Mouse (Mus musculus): ENCODE measurements at regions not wholly inside any gene's neighbourhood (a gene's known extent, or its start where the extent isn't known, plus 50 kb on each side); places are given as distances from the start of the nearest gene placed in this dataset.

DNA sequence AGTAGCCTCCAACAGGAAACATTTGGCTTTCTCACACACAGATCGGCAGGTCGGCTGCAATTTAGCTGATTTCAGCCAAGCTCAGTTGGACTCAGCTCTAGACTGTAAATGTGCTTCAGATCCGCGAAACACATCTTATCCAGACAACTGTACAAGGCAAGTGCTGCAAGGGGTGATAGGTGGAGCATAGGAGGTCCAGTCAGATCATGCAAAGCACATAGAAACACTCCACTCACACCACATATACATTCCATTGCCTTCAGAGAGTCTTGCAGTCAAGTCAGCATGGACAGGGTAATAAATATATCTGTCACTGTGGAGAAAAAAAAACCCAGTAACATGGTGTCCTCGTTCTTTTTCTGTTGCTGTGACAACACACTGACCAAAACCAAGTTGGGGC lies 160.3 kb downstream of the H2al1j start:
- no peak for DNase-seq (ENCODE audit: low spot score)

DNA sequence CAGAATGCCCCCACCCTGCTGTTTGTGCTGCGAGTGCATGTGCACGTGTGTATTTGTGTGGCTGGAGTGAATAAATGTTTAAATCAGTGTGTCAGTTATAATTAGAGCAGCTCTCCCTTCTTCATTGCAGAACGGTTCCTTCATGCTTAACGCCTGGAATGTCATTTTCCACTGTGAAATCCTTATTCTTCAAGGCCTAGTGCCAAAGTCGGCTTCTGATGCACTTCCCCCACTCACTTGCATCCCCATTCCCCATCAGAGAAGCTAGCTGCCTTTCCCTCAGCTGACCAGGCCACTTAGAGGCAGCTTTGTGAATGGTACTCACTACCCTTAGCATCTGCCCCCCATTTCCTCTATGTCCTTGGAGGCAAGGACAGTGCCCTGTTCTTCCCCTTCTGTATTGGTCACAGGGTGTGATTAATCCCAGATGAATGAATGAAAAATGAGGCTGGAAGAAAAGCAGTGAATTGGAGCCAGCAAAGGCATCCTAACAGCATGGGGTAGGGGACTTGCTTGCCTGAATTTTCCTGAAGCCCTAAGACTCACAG lies 162.6 kb downstream of the H2al1j start:
- no peak for DNase-seq (ENCODE audit: low spot score)

DNA sequence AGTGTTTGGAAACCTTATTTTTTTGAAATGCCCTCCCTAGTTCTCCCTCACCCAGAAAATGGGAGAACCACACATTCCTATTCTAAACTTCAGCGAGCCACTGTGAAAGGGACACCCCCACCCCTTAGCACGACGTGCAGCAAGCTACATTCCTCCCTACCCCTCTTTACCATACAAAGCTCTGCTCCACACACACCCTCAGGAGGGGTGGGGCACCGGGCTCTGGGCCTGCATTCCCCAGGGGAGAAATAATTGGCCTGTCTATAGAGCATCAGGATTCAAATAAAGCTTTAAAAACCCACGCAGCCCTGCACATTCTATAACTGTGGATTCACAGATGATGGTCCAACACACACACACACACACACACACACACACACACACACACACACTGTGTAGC lies 163.6 kb downstream of the H2al1j start:
- no peak for DNase-seq (ENCODE audit: low spot score)

DNA sequence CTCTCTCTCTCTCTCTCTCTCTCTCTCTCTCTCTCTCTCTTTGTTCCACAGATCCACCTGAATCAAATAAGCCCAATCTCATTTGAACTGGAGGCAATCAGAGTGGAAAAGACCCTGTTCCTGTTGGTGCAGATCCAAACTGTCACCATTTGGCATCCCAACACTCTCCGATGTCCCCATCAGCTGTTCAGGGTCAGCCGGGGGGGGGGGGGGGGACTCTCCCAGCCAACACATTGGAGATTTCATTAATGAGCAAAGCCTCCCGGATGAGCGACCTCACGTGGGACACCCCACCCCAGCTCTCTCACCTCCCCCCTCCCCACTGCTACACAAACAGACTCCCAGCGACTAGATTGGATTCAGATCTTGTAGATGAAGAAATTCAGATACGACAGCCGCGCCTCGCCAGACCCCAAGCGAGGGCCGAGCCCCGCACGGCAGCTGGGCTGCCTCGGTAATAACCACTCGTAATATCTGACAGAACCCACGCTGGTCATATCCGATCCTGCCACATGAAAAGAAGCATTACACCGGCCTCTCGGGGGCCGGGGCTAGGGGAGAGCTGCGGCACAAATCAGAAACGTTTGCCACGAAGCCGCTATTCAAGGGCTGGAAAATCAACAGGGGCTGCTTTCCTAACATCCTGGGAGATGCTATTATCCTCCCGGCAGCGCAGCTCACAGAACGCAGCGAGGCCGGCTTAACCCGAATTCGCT lies 164.2 kb downstream of the H2al1j start:
- no peak for DNase-seq (ENCODE audit: low spot score)

DNA sequence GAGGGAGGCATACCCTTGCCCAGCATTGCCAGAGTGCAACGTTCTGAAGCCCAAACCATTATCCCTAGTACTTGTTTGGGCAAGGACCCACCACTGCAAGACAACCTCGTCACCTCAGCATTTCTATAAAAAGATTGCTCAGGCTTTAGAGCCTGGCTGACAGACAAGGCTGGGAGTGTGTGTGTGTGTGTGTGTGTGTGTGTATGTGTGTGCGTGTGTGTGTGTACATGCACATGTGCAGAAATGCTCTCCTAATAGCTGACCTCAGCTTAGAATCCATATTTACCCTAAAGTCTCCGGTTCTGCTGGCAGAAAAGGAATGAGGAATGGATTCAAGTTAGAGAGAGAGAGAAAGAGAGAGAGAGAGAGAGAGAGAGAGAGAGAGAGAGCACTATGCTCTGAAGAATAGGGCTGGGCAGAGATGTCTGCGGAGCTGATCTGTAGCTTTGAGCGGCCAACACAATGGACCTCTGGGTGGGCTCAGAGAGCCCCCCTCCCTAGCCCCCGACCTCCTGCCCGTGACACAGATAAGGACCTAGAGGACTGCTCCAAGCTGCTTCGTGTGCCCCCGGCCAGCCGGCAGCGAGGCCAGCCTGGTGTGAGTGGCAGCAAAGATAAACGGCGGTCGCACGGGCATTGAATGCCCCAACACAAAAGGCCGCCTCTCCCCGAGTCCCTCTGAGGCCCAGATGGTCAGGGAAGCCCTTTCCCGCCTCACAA lies 166.1 kb downstream of the H2al1j start:
- DNase-seq (ENCODE audit: low spot score) = no peak

DNA sequence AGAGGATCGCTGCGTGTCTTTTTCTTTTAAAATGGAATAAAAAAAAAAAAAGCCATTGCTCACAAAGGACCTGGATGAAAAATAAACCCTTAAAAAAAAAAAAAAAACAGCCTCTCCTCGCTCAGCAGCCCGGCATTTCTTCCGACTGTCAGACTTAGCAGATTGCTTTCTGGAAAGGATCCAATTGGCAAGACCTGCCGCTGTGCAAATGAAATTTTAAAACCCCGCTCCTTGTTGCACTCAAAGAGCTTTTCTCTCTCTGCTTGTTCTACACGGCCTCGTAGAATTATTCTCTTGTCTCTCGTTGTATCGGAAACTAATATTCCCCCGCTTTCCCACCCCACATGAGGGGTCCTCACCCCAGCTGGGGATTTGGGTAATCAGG lies 166.6 kb downstream of the H2al1j start:
- no peak for DNase-seq (ENCODE audit: low spot score)

DNA sequence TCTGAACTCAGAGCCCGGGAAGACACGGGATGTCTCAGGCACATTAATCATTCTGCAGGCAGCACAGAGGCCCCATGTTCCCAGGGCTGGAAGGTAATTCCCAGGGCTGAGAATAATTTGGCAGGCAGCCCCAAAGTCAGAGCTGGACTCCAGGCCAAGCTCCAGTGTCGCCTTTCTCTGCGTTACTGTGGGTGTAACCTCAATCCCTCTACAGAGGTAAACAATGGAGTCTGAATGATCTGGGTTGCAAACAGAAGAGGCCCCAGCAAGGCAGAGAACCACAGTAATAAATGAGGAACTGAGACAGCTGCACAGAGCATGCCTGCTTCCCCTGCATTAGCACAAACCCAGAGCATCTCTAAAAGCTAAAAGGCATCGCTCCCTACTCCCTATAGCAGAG lies 184.8 kb downstream of the H2al1j start:
- DNase-seq (ENCODE audit: low spot score) = no peak

DNA sequence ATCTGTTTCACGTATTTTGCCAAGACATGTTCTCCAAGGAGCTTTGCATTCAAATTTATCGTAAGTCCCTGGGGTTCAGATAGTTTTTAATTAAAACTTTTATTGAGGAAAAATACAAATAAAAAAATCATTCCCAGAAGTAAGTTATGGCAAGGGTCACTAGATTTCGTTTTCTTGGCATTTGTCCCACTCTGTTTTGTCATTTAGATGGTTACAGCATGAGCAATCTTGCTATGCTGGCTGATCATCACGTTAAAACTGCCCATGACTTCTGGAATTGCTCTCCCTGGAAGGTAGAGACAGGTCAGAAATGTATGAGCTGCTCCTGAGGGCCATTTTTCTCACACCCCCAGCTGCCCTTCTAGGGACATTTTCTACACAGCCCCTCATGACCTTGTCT lies 185.3 kb downstream of the H2al1j start:
- no peak for DNase-seq (ENCODE audit: low spot score)

DNA sequence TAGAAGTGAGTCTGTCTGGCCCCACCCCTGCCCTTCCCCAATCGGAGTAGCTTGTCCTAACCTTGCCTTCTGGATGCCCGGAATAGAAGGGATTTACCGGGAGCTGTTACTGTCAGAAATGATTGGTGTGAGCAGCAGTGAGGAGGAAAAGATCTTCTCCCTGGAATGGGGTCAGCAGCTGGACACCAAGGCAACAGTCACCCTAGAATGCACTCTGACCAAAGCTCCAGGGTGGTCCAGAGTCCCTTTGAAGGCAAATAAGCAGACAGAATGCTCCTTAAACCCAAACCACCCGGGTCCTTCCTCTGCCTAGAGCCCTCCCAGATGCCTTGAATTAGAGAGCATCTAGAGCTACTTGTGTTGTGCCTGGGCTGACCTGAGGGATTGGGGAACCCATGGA lies 196.2 kb downstream of the H2al1j start:
- peak; percentile 12 for DNase-seq (ENCODE audit: low spot score)

DNA sequence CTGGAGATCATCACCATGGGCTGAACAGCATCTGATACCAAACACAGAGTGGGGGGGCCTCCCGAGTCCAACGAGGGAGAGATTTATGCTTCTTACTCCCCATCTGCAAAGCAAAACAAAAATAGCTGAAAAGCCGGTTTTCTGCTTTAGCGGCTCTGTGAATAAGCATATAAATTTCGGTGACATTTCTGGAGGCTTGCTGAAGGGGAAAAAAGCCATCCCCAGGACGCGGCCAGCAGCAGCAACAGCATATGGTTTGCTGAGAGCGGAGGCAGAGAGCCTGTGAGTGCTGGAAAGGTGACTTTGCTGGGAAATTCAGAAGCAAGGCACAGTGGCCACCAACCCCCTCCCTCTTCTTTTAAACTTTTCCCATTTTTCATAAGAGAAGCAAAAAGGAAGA lies 197.7 kb downstream of the H2al1j start:
- no peak for DNase-seq (ENCODE audit: low spot score)

DNA sequence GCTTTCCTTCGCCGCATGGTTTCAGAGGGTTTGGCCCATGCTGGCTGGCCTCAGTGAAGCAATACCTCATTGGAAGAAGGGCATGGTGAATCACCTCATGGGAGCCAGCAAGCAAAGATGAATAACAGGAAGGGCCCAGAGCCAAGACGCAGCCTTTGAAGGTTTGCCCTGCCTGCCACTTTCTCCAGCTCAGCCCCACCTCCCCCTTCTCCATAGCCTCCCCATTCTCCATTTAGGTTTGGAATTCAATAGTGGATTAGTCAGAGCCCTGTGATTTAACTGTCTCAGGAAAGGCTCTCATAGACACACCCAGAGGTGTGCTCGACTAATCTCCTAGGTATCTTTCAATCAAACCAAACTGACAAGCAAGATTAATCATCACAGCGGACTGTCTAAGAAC lies 201.0 kb downstream of the H2al1j start:
- DNase-seq (ENCODE audit: low spot score) = no peak

DNA sequence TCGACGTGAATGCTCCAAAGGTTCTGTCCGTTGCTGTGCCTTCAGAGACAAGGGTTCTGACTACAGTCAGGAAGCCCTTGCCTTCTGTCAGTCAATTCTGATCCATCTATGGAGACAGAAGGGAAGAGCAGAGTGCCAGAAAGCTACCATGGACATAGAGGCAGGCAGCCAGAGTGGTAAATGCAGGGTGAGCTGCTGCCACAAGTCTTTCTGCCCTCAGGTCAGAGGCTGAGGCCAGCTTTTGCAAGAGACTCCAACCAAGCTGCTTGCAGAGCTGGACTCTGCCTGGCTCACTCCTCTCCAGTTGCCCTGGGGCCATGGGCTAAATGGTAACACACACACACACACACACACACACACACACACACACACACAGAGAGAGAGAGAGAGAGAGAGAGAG lies 201.6 kb downstream of the H2al1j start:
- no peak for DNase-seq (ENCODE audit: low spot score)

DNA sequence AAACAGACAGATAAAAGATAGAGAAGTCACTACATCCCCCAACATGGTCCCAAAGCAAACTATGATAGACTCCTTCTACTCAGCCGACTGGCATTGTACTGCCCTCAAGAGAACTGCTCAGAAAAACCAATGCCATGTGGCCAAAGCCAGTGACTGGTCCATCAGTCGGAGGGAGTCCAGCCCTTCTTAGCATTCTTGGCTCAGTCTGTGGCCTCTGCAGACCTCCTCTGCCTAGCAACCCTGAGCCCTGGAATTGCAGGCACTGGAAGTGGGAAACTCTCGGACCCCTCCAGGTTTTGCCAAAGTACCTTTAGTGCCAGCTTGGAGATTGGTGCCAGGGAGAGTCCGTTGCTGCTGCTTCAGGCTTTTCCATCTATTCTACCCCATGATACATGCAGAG lies 205.2 kb downstream of the H2al1j start:
- no peak for DNase-seq (ENCODE audit: low spot score)

DNA sequence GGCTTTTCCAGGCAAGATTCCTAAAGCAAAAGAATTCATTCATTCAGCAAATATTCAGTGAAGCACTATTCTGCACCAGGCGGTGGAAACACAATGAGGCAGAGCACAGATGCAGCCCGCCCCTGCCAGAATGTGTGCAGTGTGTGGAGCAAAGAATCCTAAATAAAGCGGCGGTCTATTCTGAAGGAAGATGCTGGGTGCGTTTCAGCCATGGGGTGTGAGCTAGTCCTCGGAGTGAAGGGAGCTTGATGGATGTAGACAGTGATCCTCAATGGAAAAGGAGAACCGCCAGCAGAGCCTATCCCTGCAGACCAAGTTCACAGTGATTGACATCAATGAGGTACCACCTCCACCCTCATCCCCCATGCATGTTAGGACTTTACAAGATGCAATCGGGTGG lies 206.2 kb downstream of the H2al1j start:
- no peak for DNase-seq (ENCODE audit: low spot score)

DNA sequence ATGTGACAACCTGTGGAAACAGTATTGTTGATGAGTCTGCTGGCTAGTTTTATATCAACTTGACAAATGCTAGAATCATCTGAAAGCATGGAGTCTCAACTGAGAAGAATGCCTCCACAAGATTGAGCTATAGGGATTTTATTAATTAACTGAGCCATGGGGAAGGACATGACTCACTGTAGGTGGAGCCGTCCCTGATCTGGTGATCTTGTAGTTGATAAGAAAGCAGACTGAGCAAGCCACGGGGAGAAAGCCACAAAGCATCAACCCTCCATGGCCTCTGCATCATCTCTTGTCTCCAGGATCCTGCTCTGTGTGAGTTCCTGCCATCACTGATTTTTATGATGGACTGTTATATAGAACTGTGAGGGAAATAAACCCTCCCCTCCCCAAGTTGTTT lies 213.4 kb downstream of the H2al1j start:
- DNase-seq (ENCODE audit: low spot score) = no peak

DNA sequence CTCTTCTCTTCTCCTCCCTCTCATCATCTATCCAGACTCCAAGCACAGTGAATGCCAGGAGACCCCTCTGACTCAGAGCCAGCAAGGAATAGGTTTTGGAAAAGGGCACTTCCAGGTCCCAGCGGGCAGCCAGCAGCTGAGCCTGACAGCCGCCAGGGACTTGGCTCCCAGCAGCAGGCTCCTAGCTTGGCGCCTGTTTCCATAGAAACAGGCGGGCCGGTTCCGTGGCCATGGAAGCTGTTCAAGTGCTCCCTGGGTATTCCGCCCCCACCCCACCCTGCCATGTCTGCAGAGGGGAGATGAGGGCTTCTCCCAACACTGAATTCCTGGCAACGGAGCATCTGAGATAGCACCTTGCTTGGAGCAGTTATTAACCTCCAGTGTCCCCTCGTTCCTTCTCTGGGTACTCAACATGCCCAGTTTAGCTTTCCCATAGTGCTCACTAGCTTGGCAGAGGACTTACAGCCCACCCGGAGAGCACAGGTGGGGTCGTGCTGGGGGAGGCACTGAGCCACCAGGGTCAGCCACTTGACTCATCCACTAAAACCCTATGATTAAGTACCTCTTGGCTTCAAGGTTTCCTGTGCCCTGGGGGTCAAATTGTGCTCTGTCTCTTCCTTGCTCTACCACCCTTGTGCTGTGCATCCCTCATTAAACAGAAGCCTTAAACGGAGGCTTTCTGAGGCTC lies 222.7 kb downstream of the H2al1j start:
- no peak for DNase-seq (ENCODE audit: low spot score)

DNA sequence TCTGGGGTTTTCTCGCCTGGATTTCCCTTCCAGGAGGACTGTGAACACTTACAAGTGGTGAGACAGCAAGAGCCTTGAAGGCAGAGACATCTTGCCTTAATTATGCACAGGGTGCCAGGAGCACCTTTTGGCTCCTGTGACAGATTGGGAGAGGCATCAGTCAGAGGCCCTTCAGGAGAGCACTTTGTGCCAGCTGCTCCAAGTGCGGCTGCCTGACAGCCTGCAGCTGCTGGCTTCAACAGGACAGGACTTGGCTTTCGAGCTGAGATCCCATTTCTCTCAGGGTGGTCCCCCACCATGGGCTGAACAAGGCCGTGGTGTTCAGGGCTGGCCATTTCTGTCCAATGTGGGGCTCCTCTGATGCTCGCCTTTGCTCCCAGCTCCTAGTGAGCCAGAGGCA lies 224.6 kb downstream of the H2al1j start:
- DNase-seq (ENCODE audit: low spot score) = no peak

DNA sequence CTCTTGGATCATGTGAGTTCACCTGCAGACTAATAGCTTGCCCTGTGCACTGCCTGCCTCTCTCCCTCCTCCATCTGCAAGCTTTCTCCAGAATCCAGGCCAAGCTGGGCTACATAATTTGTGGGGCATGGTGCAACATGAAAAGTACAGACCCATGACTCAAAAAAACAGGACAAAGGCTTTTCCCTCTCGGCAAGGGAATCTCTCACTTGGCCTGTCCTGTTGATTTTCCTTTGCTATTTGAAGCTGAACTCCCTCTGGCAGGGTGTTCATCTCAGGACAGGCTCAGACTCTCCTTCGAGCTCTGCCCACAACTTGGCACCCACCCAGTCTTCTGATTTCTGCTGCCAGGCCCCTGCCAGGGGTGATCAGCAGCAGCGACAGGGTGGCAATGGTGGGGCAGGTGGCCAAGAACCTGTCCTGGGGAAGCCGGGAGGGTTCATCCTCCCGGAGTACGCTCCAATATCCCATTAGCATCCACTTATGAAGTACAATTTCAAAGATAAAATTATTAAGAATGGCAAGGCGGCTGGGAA lies 227.5 kb downstream of the H2al1j start:
- DNase-seq (ENCODE audit: low spot score) = no peak

DNA sequence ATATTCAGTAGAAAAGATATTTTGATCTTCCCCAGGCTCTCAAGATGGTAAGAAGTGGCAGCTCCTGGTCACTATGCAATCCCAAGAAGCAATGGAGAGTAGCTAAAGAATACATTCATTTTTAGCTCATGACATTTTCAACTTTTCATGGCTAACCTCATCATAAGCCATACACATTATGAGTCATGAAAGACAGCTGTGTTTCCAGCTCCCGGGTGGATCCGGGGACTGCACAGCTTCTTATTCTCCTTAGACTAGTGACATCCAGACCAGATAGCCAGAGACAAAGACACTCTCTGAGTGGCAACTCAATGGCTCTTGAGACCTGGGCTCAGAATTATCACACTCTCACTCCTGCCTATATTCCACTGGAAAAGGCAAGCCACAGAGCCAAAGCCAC lies 230.6 kb downstream of the H2al1j start:
- DNase-seq (ENCODE audit: low spot score) = no peak

DNA sequence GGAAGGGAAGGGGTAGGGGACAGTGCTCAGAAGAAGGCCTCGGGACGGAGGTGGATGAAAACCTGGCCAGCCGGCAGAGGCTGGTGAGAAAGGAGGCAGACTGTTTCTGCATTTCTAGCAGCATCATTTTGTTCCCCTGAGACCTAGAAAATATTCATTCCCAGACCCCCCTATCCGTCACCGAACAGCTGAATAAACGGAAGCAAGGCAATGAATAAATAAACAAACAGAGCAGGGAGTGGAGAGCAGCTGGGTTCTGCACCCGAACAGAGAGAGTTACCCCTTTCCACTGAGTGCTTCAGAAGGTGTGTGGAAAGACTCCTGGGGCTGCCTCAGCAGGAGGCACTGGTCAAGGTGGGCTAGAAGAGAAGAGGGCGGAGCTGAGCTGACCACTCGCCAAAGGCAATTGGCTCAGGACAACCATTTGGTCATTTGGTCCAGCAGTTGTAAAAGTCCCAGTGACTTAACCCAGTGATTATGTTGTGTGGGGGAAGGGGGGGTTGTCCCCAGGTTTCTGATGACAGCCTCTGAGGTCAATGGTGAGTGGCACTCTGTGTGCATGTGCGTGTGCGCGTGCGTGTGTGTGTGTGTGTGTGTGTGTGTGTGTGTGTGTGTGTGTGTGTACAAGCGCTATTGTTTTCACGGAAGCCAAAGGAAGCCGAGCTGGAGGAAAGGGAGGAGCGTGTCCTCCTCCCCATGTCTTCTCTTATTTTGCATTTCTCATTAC lies 233.1 kb downstream of the H2al1j start:
- DNase-seq (ENCODE audit: low spot score) = no peak

DNA sequence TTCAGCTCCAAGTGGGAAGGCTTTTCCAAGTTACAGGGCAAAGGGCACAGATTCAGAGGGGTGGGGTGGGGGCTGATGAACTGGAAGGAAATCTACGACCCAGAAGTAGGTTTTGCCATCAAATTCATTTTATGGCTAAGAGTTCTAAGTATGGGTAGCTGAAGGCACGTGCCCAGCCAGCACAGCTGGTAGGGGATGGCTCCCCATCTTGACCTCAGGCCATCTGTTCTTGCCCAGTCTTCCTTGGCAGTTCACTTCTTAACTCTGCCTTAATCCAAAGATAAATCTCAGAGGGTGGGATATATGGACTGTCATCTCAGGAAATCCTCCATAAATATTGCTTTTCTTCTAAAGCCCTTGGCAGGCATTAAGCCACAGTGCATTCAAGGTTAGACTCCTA lies 238.3 kb downstream of the H2al1j start:
- DNase-seq (ENCODE audit: low spot score) = no peak

DNA sequence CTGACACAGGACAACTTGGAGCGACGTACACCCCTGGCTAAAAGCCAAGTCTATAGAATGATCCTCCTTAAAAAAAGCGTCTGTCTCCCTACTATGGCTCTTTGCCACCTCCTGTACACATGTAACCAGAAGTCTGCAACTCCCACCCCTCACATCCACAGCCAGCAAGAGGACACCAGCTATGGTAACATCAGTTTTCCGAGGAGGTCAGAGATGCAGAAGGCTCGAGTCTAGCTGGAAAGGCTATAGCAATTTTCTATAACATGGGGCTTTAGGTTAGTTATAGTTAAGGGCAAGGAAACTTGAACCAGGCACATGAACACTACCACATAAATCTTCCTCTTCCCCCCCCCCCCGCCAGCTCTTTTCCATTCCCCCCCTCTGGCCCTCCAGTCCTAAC lies 240.2 kb downstream of the H2al1j start:
- no peak for DNase-seq (ENCODE audit: low spot score)
